31 mouse cellular contexts compared by ENCODE assay signal in genomic region chr9:32708491-32708890, GRCm38 (mm10).
DNase-seq lines count a peak whose midpoint lies in the region; ATAC-seq and TF ChIP-seq lines count a peak whose summit lies in the region.
"Had no signal": no experiment of that assay in that cellular context is flagged by ENCODE, and none has a peak within 500 bp of the region (broad histone marks: within the 10 kb centered on the region; RNA-seq: fewer than 3 reads in every experiment).

No protein-coding gene starts in this region.

- TF ChIP-seq EP300 in lung, postnatal 0 days (IDR thresholded peaks at IDR 0.05): no peak

- H3K4me2 ChIP-seq in lung, postnatal 0 days (replicated peaks; ENCODE audit: low read depth, low read length): no peak overlapping the region
- H3K4me2 ChIP-seq in kidney, embryonic 15.5 days: no peak overlapping the region
- H3K4me2 ChIP-seq: forebrain, embryonic 15.5 days; hindbrain, embryonic 15.5 days; intestine, embryonic 15.5 days; midbrain, embryonic 15.5 days; neural tube, embryonic 13.5 days had no signal

- WGBS in lung, postnatal 0 days: 37% methylated on average over 6 of the region's 6 CpGs
- 73% methylated on average over 6 of the region's 6 CpGs for WGBS in kidney, embryonic 15.5 days

- H3K4me1 ChIP-seq in lung, postnatal 0 days (ENCODE audit: insufficient read depth, low read depth, low read length): peaks cover 42% of the 10 kb centered on the region; the same call in 1 of the 2 replicates
- H3K4me1 ChIP-seq in embryonic fibroblast, embryonic 13.5 days (ENCODE audit: control insufficient read depth, insufficient read depth, low read length): peaks cover 46% of the 10 kb centered on the region
- peaks cover 82% of the 10 kb centered on the region for H3K4me1 ChIP-seq in kidney, embryonic 15.5 days
- H3K4me1 ChIP-seq: forebrain, embryonic 15.5 days; hindbrain, embryonic 15.5 days; midbrain, embryonic 15.5 days had no signal

- TF ChIP-seq POLR2A in embryonic fibroblast, embryonic 13.5 days (IDR thresholded peaks at IDR 0.05; ENCODE audit: low read depth, low read length): no peak

- no peaks in the 10 kb centered on the region for H3K9me3 ChIP-seq in lung, postnatal 0 days (ENCODE audit: low read length)
- H3K9me3 ChIP-seq in kidney, embryonic 15.5 days (replicated peaks): no peaks in the 10 kb centered on the region
- H3K9me3 ChIP-seq: embryonic facial prominence, embryonic 12.5 days; forebrain, embryonic 10.5 days; forebrain, embryonic 15.5 days; heart, embryonic 13.5 days; hindbrain, embryonic 15.5 days; intestine, embryonic 15.5 days; liver, embryonic 13.5 days; midbrain, embryonic 15.5 days; stomach, embryonic 15.5 days had no signal

- no peak overlapping the region for H3K9ac ChIP-seq in lung, postnatal 0 days (replicated peaks; ENCODE audit: low read depth)
- no peak overlapping the region for H3K9ac ChIP-seq in kidney, embryonic 15.5 days
- H3K9ac ChIP-seq: embryonic facial prominence, embryonic 12.5 days; forebrain, embryonic 15.5 days; hindbrain, embryonic 15.5 days; intestine, embryonic 15.5 days; liver, embryonic 13.5 days; midbrain, embryonic 15.5 days; neural tube, embryonic 13.5 days; stomach, embryonic 15.5 days had no signal

- H3K36me3 ChIP-seq in lung, postnatal 0 days (ENCODE audit: insufficient read depth, low read length): no peaks in the 10 kb centered on the region
- H3K36me3 ChIP-seq in kidney, embryonic 15.5 days: no peaks in the 10 kb centered on the region
- H3K36me3 ChIP-seq: embryonic facial prominence, embryonic 12.5 days; forebrain, embryonic 10.5 days; forebrain, embryonic 15.5 days; hindbrain, embryonic 10.5 days; hindbrain, embryonic 15.5 days; intestine, embryonic 15.5 days; liver, embryonic 13.5 days; midbrain, embryonic 10.5 days; midbrain, embryonic 15.5 days; neural tube, embryonic 13.5 days; stomach, embryonic 15.5 days had no signal

- no peak for DNase-seq in gastrocnemius, adult 2 months
- DNase-seq in gastrocnemius, postnatal 36 days: no peak
- DNase-seq in lung, postnatal 0 days (ENCODE audit: low spot score): no peak
- no peak for DNase-seq in lung, postnatal 4 days
- DNase-seq in 3T3-L1 (ENCODE audit: low read depth, low spot score): peak; percentile 56
- DNase-seq in right cerebral cortex, postnatal 25 days: no peak
- DNase-seq: adrenal gland, postnatal 14 days; cerebellum, adult 11 months; cerebellum, adult 9-10 months; embryo, embryonic 11 days; heart, postnatal 10 days; kidney, adult 8-10 months; kidney, postnatal 14 days; liver, embryonic 13.5 days; lung, adult 2 months; lung, postnatal 14 days had no signal

- TF ChIP-seq CTCF in gastrocnemius, adult 2 months (IDR thresholded peaks at IDR 0.05): no peak
- no peak for TF ChIP-seq CTCF in lung, postnatal 0 days (IDR thresholded peaks at IDR 0.05)
- no peak for TF ChIP-seq CTCF in embryonic fibroblast, embryonic 13.5 days (IDR thresholded peaks at IDR 0.05; ENCODE audit: borderline replicate concordance, insufficient read depth, low read length)

- peak overlapping the region; percentile 7; the same call in 1 of the 2 replicates for H3K4me3 ChIP-seq in gastrocnemius, adult 2 months
- H3K4me3 ChIP-seq in lung, postnatal 0 days (ENCODE audit: low read depth, low read length): no peak overlapping the region
- no peak overlapping the region for H3K4me3 ChIP-seq in embryonic fibroblast, embryonic 13.5 days (ENCODE audit: insufficient read depth, low read length)
- no peak overlapping the region for H3K4me3 ChIP-seq in kidney, embryonic 15.5 days (replicated peaks)
- H3K4me3 ChIP-seq: embryonic facial prominence, embryonic 12.5 days; forebrain, embryonic 10.5 days; forebrain, embryonic 15.5 days; heart, embryonic 13.5 days; hindbrain, embryonic 10.5 days; hindbrain, embryonic 15.5 days; intestine, embryonic 15.5 days; left cerebral cortex, adult 2 months; liver, embryonic 13.5 days; midbrain, embryonic 10.5 days; midbrain, embryonic 15.5 days; neural tube, embryonic 13.5 days; stomach, embryonic 15.5 days had no signal

- no peak overlapping the region for H3K27ac ChIP-seq in gastrocnemius, adult 2 months
- peak overlapping the region; percentile 43 for H3K27ac ChIP-seq in lung, postnatal 0 days (ENCODE audit: low read length)
- peak overlapping the region; percentile 68 for H3K27ac ChIP-seq in embryonic fibroblast, embryonic 13.5 days (ENCODE audit: insufficient read depth, low read length)
- H3K27ac ChIP-seq in kidney, embryonic 15.5 days: no peak overlapping the region
- H3K27ac ChIP-seq: embryonic facial prominence, embryonic 12.5 days; forebrain, embryonic 10.5 days; forebrain, embryonic 15.5 days; hindbrain, embryonic 10.5 days; hindbrain, embryonic 15.5 days; intestine, embryonic 15.5 days; left cerebral cortex, adult 2 months; liver, embryonic 13.5 days; midbrain, embryonic 10.5 days; midbrain, embryonic 15.5 days; neural tube, embryonic 13.5 days; stomach, embryonic 15.5 days had no signal

- intact Hi-C loops in gastrocnemius, adult 2 months (cut with DNase I): no loop called here
- intact Hi-C loops in gastrocnemius, postnatal 36 days (cut with DNase I): no loop called here

- no peak for ATAC-seq in lung, postnatal 0 days
- no peak for ATAC-seq in kidney, embryonic 15.5 days (replicated peaks; ENCODE audit: low FRiP score)
- ATAC-seq: forebrain, embryonic 15.5 days; intestine, embryonic 15.5 days; midbrain, embryonic 15.5 days had no signal

- H3K27me3 ChIP-seq in lung, postnatal 0 days (replicated peaks; ENCODE audit: insufficient read depth, low read length): no peaks in the 10 kb centered on the region
- no peaks in the 10 kb centered on the region for H3K27me3 ChIP-seq in kidney, embryonic 15.5 days
- H3K27me3 ChIP-seq: CH12.LX; embryonic facial prominence, embryonic 12.5 days; heart, embryonic 13.5 days; intestine, embryonic 15.5 days; liver, embryonic 13.5 days; midbrain, embryonic 15.5 days; stomach, embryonic 15.5 days had no signal

Comparison
In these comparisons a context has a peak if more than half of its experiments do, and no peak if none do; other contexts are left out.
1. H3K27ac ChIP-seq: peak in lung, postnatal 0 days (single experiment) and embryonic fibroblast, embryonic 13.5 days (single experiment); none in gastrocnemius, adult 2 months (single experiment) and kidney, embryonic 15.5 days (single experiment).